Mouse (Mus musculus) brain, embryonic 14.5 days (tissue): ENCODE measurements around the gene 1700020L24Rik.

Source experiments
- CTCF ChIP-seq: fragments of 200-500 bp; IDR thresholded peaks from 2 replicates; pipeline ENCODE4 v1.5.1; 2012; ENCODE audit warnings: inconsistent platforms, mild to moderate bottlenecking, moderate library complexity, borderline replicate concordance; ENCODE audit not compliant: insufficient read depth, insufficient read length; ENCODE audit errors: extremely low read depth
- POLR2A ChIP-seq: fragments of 200-500 bp; IDR thresholded peaks from 2 replicates; pipeline ENCODE4 v1.6.1; 2012; ENCODE audit warnings: mild to moderate bottlenecking, inconsistent platforms, borderline replicate concordance; ENCODE audit not compliant: poor library complexity, insufficient read depth, insufficient read length, severe bottlenecking; ENCODE audit errors: extremely low read depth

DNA sequence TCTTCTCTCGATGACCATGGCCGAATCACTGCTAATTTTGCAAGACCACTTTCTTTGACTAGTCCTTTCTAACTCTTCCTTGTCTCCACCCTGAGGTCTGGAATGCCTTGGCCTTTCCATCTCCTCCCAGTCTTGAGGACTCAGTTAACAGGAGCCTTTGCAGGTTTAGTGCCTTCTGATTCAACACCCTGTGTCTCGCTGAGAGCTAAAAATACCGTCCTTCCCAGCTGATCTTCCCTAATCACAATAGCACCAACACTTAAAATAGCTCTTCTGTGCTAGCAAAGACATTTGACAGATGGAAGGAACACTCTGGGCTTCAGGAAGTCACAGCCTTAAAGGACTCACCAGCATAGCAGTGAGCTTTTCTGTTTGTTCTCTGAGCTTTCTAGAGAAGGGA, 44.4 kb upstream of the 1700020L24Rik start:
- no peak for TF ChIP-seq CTCF
- TF ChIP-seq POLR2A: no peak
